Mouse (Mus musculus): ENCODE measurements around the gene Prss44. TPM values are rescaled to one million over a fixed set of nuclear protein-coding genes. Genes with fewer than 3 reads are reported as not detected.

The Prss44 gene
- total RNA-seq, 4 experiments from 2014 or later, result not detected

DNA sequence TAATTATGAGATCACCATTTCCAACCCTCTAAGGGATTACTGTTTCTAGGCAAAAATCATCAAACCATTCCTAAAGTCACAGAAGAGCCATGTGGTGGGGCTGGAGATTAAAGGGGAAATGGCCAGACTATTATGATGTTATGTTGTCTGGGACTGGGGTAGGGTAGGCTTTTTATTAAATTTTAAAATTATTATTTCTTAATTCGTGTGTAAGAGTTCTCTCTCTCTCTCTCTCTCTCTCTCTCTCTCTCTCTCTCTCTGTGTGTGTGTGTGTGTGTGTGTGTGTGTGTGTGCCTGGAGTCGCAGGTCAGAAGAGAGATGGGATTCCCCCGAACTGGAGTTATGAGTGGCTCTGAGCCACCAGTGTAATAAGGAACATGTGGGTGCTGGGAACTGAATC is 12.6 kb downstream of the Prss44 start, which contains the start of gene Prss43:
Prss43 (plus strand) TSS at position 301 of the 400 bp plus-strand sequence.
- DNase-seq (ENCODE audit: low spot score), result peak; percentile 16

- no peak for DNase-seq (ENCODE audit: low spot score)
Measured at GRCm38 (mm10) chr9:110833021-110833420, 19.2 kb downstream of the Prss44 start.

GRCm38 (mm10) chr9:110834411-110834810 is 20.6 kb downstream of the Prss44 start, which contains the start of gene Prss45:
Gene Prss45, plus strand, starts transcription at chr9:110834588.
- no peak for DNase-seq (ENCODE audit: low spot score)

DNA sequence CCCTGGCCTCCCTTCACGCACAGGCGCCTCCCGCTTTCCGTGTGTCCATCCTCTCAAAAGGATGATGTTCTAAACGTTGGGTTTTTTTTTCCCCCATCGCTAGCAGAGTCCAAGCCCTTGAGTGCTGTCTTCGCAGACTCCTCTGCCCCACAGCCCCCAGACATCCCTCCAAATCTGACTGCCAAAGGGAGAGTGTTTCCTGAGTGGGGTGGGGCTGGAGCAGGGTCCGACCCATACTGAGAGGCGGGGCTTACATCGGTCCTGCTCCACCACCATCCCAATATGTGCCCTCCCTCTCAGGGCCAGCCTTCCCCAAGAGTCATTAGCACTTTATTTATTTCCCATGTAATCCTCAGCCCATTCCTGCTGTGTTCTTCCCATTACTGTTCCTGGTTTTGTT is 21.2 kb downstream of the Prss44 start:
- no peak for DNase-seq (ENCODE audit: low spot score)

- DNase-seq (ENCODE audit: low spot score), result peak; percentile 37
Measured at GRCm38 (mm10) chr9:110836112-110836511, 22.3 kb downstream of the Prss44 start.

DNA sequence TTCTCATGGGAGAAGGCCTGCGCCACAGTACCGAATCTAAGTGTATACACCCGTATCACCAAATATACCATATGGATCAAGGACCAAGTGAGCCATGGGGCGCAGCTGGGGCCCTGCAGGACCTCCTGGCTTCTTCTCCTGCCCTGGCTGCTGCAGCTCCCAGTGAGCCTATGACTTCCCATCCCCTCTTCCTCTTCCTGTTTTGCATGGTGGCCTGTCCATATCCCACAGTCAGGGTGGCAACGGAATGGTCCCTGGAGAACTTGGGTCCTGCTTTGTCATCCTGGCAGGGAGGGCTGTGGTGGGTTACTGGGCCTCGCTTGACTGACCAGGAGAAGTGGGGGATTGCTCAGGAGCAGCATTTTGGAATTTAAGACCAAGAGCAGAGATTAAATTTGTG is 27.1 kb downstream of the Prss44 start:
- no peak for DNase-seq (ENCODE audit: low spot score)

- no peak for DNase-seq (ENCODE audit: low spot score)
Measured at GRCm38 (mm10) chr9:110841438-110841837, 27.6 kb downstream of the Prss44 start.

DNA sequence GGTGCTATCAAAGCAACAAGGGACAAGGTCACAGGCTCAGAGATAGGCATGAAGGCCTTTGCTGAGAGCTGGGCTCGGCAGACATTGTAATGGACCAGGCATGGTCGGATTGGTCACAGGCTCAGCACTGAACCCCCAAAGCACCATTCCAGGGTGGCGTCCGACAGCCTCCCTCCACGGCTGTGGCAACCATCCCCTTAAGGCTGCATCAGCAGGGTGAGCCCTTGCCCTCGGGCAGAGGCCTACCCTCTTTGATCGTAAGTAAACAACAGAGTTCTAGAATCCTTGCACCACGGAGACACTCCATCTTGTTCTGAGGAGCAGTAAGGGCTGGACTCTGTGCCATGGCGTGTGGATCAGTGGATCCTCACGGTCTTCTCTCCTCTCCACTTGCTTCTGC is 30.4 kb downstream of the Prss44 start, which contains the start of gene Prss46:
Prss46 (plus strand) TSS at position 301 of the 400 bp plus-strand sequence.
- no peak for DNase-seq (ENCODE audit: low spot score)

GRCm38 (mm10) chr9:110849162-110849561 is 35.4 kb downstream of the Prss44 start:
- DNase-seq (ENCODE audit: low spot score), result no peak

DNA sequence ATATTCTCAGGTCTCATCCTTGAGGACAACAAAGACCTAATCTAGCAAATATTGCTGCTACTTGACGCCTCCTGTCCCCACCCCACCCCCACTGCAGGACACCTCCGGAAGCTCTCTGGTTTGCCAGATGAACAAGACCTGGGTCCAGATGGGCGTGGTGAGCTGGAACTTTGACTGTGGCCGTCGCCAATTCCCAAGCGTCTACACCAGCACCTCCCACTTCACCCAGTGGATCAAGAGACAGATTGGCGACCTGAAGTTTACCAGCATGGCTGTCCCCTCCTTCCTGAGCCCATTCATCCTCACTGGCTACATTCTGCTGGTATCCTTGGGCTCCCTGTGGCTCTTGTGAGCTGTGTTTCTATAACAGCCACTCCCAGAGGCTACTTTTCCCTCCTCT is 42.1 kb downstream of the Prss44 start:
- DNase-seq (ENCODE audit: low spot score), result no peak

DNA sequence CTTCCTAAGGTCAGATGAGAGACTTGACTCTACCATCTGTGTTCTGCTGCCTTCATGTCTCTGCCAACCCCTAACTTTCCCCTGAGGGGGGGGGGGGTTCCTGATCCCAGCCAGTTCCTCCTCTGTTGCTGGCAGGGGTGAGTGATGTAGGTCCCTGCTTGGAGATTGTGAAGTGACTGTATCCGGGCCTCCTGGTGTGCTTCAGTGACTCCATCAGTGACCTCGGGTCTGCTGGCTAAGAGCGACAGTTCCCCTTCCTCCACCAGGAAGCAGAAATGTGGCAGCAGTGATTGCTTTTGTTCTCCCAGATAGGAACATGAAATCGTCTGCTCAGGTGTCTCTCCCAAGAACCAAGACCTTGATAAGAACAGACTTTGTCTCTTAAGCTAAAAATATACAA is 43.1 kb downstream of the Prss44 start:
- DNase-seq (ENCODE audit: low spot score), result no peak

DNA sequence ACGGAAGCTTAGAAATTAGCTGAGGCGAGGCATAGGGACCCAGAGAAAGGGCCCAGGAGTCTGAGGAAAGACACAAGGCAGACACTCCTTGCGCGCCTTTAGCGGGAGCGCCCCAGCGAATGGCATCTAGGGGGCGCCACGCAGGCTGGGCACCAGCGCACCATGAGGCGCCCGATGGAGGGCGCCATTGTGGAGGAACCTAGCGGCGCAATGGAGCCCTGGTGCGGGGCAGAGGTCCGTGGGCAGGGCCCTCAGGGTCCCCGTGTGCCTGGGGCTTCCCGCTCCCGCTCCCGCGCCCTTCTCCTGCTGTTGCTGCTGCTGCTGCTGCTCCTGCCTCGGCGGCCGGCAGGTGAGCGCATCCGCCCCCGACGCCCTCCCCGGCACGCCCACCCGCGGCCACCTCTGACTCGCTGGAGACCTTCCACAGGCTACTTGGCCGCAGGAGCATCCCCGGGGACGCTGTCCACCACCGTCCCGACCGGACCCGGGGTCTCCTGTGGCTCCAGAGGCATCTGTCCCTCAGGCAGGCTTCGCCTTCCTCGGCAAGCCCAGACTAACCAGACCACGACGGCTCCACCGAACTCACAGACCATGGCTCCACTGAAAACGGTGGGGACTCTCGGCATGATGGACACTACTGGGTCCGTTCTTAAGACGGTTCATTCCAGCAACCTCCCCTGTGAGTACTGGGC is 44.1 kb downstream of the Prss44 start, which contains the start of gene Prss50:
Prss50 (plus strand) TSS at position 187 of the 692 bp plus-strand sequence.
- no peak for DNase-seq (ENCODE audit: low spot score)

DNA sequence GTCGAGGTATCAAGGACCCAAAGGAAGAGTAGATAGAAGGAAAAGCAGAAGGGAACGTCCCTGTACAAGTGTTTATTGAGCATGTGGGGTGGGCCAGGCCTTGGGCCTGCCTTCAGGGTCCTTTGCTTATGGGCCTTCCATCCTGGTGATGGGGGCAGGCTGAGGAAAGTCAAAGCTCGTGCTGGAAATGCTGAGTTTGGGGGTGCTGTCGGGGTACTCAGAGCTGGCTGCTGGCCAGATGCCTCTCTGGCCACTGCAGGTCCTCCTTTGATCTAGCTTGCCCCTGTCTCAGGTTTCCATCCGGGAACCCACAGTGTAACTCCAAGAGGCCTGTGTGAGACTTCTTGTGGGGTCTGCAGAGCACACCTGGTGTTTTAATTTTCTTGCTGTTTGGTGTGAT is 44.7 kb downstream of the Prss44 start:
- no peak for DNase-seq (ENCODE audit: low spot score)

DNA sequence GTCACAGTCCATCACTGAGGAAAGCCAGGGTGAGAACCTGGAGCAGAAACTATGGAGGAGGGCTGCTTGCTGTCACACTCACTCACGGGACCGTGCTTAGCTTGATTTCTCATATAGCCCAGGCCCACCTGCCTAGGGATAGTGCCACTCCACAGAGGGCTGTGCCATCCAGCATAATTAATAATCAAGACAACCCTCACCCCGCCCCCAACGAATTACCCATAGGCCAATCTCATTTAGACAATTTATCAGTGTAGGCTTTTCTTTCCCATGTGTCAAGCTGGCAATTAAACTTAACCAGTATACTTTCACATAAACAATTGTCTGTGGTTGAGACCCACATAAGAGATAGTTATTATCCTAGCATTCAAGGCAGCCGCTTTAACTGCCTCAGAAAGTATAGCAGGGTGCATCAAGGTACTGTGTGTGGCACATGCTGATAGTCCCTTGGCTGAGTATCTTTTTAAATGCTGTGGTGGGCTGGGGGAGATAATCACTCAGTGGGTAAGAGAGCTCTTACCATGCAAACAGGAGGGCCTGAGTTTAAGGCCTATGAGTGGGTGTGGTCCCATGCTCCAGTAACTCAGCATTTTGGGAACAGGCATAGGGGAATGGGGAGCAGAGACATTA is 45.3 kb downstream of the Prss44 start:
- DNase-seq (ENCODE audit: low spot score), result no peak

- peak; percentile 54 for DNase-seq (ENCODE audit: low spot score)
Measured at GRCm38 (mm10) chr9:110871030-110871429, 57.2 kb downstream of the Prss44 start.

Other genes starting within 250 kb of the Prss44 start
- gene Nradd, start 189.5 kb upstream of the Prss44 start, total RNA-seq (2022), result 1 to 10 TPM in 2 of 4 experiments, under 1 TPM in 2; 0.79 to 1.4 (median 0.97) TPM
- gene Nbeal2, start 159.8 kb upstream of the Prss44 start, total RNA-seq (2022), result 10 to 100 TPM in 1 of 4 experiments, 1 to 10 TPM in 3; 5.8 to 10.8 (median 8.5) TPM
- 10 to 100 TPM; 56.2 to 69.2 (median 65.3) TPM for gene Ccdc12, start 157.5 kb upstream of the Prss44 start, total RNA-seq (2022)
- gene Myl3, start 72.1 kb upstream of the Prss44 start, total RNA-seq (2022), result over 10,000 TPM; 10,766 to 11,632 (median 11,251) TPM
- 1 to 10 TPM; 4.4 to 7.0 (median 5.1) TPM for gene Pth1r, start 66.8 kb upstream of the Prss44 start, total RNA-seq (2022)
- gene Prss42, start 15.8 kb upstream of the Prss44 start, total RNA-seq (2022), result not detected
- not detected for gene Prss43, start 12.7 kb downstream of the Prss44 start, total RNA-seq (2022)
- under 1 TPM in 1 of 4 experiments, not detected in 3; 0.44 TPM for gene Prss45, start 20.6 kb downstream of the Prss44 start, total RNA-seq (2022)
- gene Prss46, start 30.5 kb downstream of the Prss44 start, total RNA-seq (2022), result not detected
- gene Prss50, start 44.0 kb downstream of the Prss44 start, total RNA-seq (2022), result not detected
- 10 to 100 TPM; 11.5 to 19.1 (median 14.7) TPM for gene Als2cl, start 65.9 kb downstream of the Prss44 start, total RNA-seq (2022)
- gene Tmie, start 66.1 kb downstream of the Prss44 start, total RNA-seq (2022), result 1 to 10 TPM; 1.1 to 2.0 (median 1.6) TPM
- not detected for gene Fam240a, start 102.9 kb downstream of the Prss44 start, total RNA-seq (2022)
- gene Tdgf1, start 132.2 kb downstream of the Prss44 start, total RNA-seq (2022), result not detected
- 100 to 1,000 TPM; 286 to 346 (median 321) TPM for gene Lrrc2, start 137.6 kb downstream of the Prss44 start, total RNA-seq (2022)
- 1 to 10 TPM; 2.6 to 4.8 (median 3.7) TPM for gene Rtp3, start 176.6 kb downstream of the Prss44 start, total RNA-seq (2022)
- gene Ltf, start 205.3 kb downstream of the Prss44 start, total RNA-seq (2022), result 1 to 10 TPM in 1 of 4 experiments, not detected in 3; 6.7 TPM
- 10 to 100 TPM in 3 of 4 experiments, 1 to 10 TPM in 1; 8.5 to 13.7 (median 10.8) TPM for gene Ccrl2, start 243.5 kb downstream of the Prss44 start, total RNA-seq (2022)

Data from heart, adult 8-10 months (tissue).